Mouse (Mus musculus): Measurements from ENCODE around the gene Rngtt. TPM values are rescaled to one million over a fixed set of nuclear protein-coding genes. Genes with fewer than 3 reads are reported as not detected.
"Not testable (repeated sequence)": the region's sequence is repeated elsewhere in the genome, so short reads cannot be mapped to it uniquely, and the experiment has no call there.

The Rngtt gene
- total RNA-seq, 1 experiment from 2014 or later: 36.3 TPM

- no peak for ATAC-seq (ENCODE audit: extremely low read depth, insufficient number of reproducible peaks, low FRiP score, poor library complexity, severe bottlenecking)
Measured at GRCm38 (mm10) chr4:33413791-33414190, 103.7 kb downstream of the Rngtt start.

GRCm38 (mm10) chr4:33414781-33415180, 104.7 kb downstream of the Rngtt start:
- ATAC-seq (ENCODE audit: extremely low read depth, insufficient number of reproducible peaks, low FRiP score, poor library complexity, severe bottlenecking): no peak

- ATAC-seq (ENCODE audit: extremely low read depth, insufficient number of reproducible peaks, low FRiP score, poor library complexity, severe bottlenecking): no peak
Measured at GRCm38 (mm10) chr4:33417391-33417790, 107.3 kb downstream of the Rngtt start.

- ATAC-seq (ENCODE audit: extremely low read depth, insufficient number of reproducible peaks, low FRiP score, poor library complexity, severe bottlenecking): no peak
Measured at GRCm38 (mm10) chr4:33419644-33420043, 109.5 kb downstream of the Rngtt start.

- ATAC-seq (ENCODE audit: extremely low read depth, insufficient number of reproducible peaks, low FRiP score, poor library complexity, severe bottlenecking): no peak
Measured at GRCm38 (mm10) chr4:33428856-33429255, 118.7 kb downstream of the Rngtt start.

GRCm38 (mm10) chr4:33441864-33442263, 131.8 kb downstream of the Rngtt start:
- no peak for ATAC-seq (ENCODE audit: extremely low read depth, insufficient number of reproducible peaks, low FRiP score, poor library complexity, severe bottlenecking)

GRCm38 (mm10) chr4:33446265-33446664, 136.2 kb downstream of the Rngtt start:
- no peak for ATAC-seq (ENCODE audit: extremely low read depth, insufficient number of reproducible peaks, low FRiP score, poor library complexity, severe bottlenecking)

GRCm38 (mm10) chr4:33446881-33447280, 136.8 kb downstream of the Rngtt start:
- no peak for ATAC-seq (ENCODE audit: extremely low read depth, insufficient number of reproducible peaks, low FRiP score, poor library complexity, severe bottlenecking)

GRCm38 (mm10) chr4:33450356-33450755, 140.2 kb downstream of the Rngtt start:
- ATAC-seq (ENCODE audit: extremely low read depth, insufficient number of reproducible peaks, low FRiP score, poor library complexity, severe bottlenecking): not testable (repeated sequence)

GRCm38 (mm10) chr4:33459851-33460250, 149.7 kb downstream of the Rngtt start:
- no peak for ATAC-seq (ENCODE audit: extremely low read depth, insufficient number of reproducible peaks, low FRiP score, poor library complexity, severe bottlenecking)

- ATAC-seq (ENCODE audit: extremely low read depth, insufficient number of reproducible peaks, low FRiP score, poor library complexity, severe bottlenecking): no peak
Measured at GRCm38 (mm10) chr4:33464432-33464831, 154.3 kb downstream of the Rngtt start.

- no peak for ATAC-seq (ENCODE audit: extremely low read depth, insufficient number of reproducible peaks, low FRiP score, poor library complexity, severe bottlenecking)
Measured at GRCm38 (mm10) chr4:33465871-33466270, 155.8 kb downstream of the Rngtt start.

- ATAC-seq (ENCODE audit: extremely low read depth, insufficient number of reproducible peaks, low FRiP score, poor library complexity, severe bottlenecking): no peak
Measured at GRCm38 (mm10) chr4:33466970-33467399, 156.9 kb downstream of the Rngtt start.

- ATAC-seq (ENCODE audit: extremely low read depth, insufficient number of reproducible peaks, low FRiP score, poor library complexity, severe bottlenecking): no peak
Measured at GRCm38 (mm10) chr4:33467627-33468026, 157.5 kb downstream of the Rngtt start.

GRCm38 (mm10) chr4:33468151-33468550, 158.0 kb downstream of the Rngtt start:
- ATAC-seq (ENCODE audit: extremely low read depth, insufficient number of reproducible peaks, low FRiP score, poor library complexity, severe bottlenecking): no peak

- no peak for ATAC-seq (ENCODE audit: extremely low read depth, insufficient number of reproducible peaks, low FRiP score, poor library complexity, severe bottlenecking)
Measured at GRCm38 (mm10) chr4:33470671-33471302, 160.7 kb downstream of the Rngtt start.

- ATAC-seq (ENCODE audit: extremely low read depth, insufficient number of reproducible peaks, low FRiP score, poor library complexity, severe bottlenecking): no peak
Measured at GRCm38 (mm10) chr4:33478011-33478785, 168.1 kb downstream of the Rngtt start.

- no peak for ATAC-seq (ENCODE audit: extremely low read depth, insufficient number of reproducible peaks, low FRiP score, poor library complexity, severe bottlenecking)
Measured at GRCm38 (mm10) chr4:33481721-33482120, 171.6 kb downstream of the Rngtt start.

GRCm38 (mm10) chr4:33486050-33486449, 175.9 kb downstream of the Rngtt start:
- no peak for ATAC-seq (ENCODE audit: extremely low read depth, insufficient number of reproducible peaks, low FRiP score, poor library complexity, severe bottlenecking)

- no peak for ATAC-seq (ENCODE audit: extremely low read depth, insufficient number of reproducible peaks, low FRiP score, poor library complexity, severe bottlenecking)
Measured at GRCm38 (mm10) chr4:33491108-33491507, 181.0 kb downstream of the Rngtt start.

Measured in neutrophil, adult 5-6 weeks (primary cell).